Mouse (Mus musculus) liver, embryonic 13.5 days (tissue): ENCODE results near the gene Ciao2a. TPM values are rescaled to one million over a fixed set of nuclear protein-coding genes. Genes with fewer than 3 reads are reported as not detected.

Experiments used
- ATAC-seq: fragments of 200-750 bp; cut with Nextera tagmentation; 2 replicates; pipeline ENCODE4 v1.8.0; 2017; ENCODE audit warnings: low read depth, mild to moderate bottlenecking, moderate number of reproducible peaks, moderate library complexity
- DNase-seq: peaks from one replicate; pipeline ENCODE4 v3.0.0; 2022
- H3K27ac ChIP-seq: fragments of 300-500 bp; sonication (generic); 2 replicates; pipeline ENCODE4 v1.5.1; 2015; ENCODE audit warnings: moderate library complexity, mild to moderate bottlenecking, inconsistent platforms
- H3K27me3 ChIP-seq: fragments of 300-500 bp; sonication (generic); 2 replicates; pipeline ENCODE4 v1.6.1; 2015; ENCODE audit warnings: mild to moderate bottlenecking, inconsistent platforms
- H3K36me3 ChIP-seq: fragments of 300-500 bp; sonication (generic); 2 replicates; pipeline ENCODE4 v1.6.1; 2015; ENCODE audit warnings: mild to moderate bottlenecking, inconsistent platforms
- H3K4me1 ChIP-seq: fragments of 300-500 bp; sonication (generic); replicated peaks from 2 replicates; pipeline ENCODE4 v1.6.1; 2015; ENCODE audit warnings: inconsistent platforms
- H3K4me2 ChIP-seq: fragments of 300-500 bp; sonication (generic); 2 replicates; pipeline ENCODE4 v1.6.1; 2015; ENCODE audit warnings: inconsistent platforms, mild to moderate bottlenecking, moderate library complexity
- H3K4me3 ChIP-seq: fragments of 300-500 bp; sonication (generic); replicated peaks from 2 replicates; pipeline ENCODE4 v1.5.1; 2015; ENCODE audit warnings: mild to moderate bottlenecking, inconsistent platforms
- H3K9ac ChIP-seq: fragments of 300-500 bp; sonication (generic); 2 replicates; pipeline ENCODE4 v1.6.1; 2015; ENCODE audit warnings: mild to moderate bottlenecking, inconsistent platforms
- H3K9me3 ChIP-seq: fragments of 300-500 bp; sonication (generic); replicated peaks from 2 replicates; pipeline ENCODE4 v1.6.1; 2016; ENCODE audit warnings: inconsistent platforms
- WGBS: fragments of 180-500 bp; shearing (Covaris S2); methylation state at CpG from one replicate; pipeline ENCODE4 v1.1.7; 2015; ENCODE audit not compliant: insufficient replicate concordance; 5-methylcytosine and 5-hydroxymethylcytosine counted together
- polyA plus RNA-seq: library from polyadenylated mRNA; unstranded; fragments of >200 nt; fragmentation: Nextera tagmentation; extraction: Ambion mirVana; gene quantifications from 2 replicates; pipeline ENCODE4 v1.2.1, GENCODE M21; 2015

Ciao2a gene
- polyA plus RNA-seq, 1 experiment from 2014 or later: 196 TPM

DNA sequence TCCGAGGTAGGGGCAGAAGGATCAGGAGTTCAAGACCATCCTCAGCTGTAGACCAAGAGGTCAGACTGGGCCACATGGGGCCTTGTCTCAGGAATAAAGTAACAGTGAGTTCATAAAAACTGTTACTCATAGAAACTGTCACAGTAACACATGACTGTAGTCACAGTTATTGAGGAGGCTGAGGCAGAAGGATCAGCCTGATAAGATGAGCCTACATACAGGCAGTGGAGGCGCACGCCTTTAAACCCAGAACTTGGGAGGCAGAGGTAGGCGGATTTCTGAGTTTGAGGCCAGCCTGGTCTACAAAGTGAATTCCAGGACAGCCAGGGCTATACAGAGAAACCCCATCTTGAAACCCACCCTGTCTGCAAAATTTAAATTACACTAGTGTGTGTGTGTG lies 6.3 kb upstream of the Ciao2a start:
- peak overlapping the region; percentile 46; the same call in 1 of the 2 replicates for H3K9ac ChIP-seq
- peak overlapping the region; percentile 79 for H3K27ac ChIP-seq

GRCm38 (mm10) chr9:66120945-66121344 lies 5.5 kb upstream of the Ciao2a start:
- 46% methylated on average over 3 of the region's 3 CpGs for WGBS
- H3K4me2 ChIP-seq: peak overlapping the region; percentile 36
- peaks cover 77% of the 10 kb centered on the region for H3K4me1 ChIP-seq
- no peaks in the 10 kb centered on the region for H3K9me3 ChIP-seq
- peak overlapping the region; percentile 79 for H3K27ac ChIP-seq
- peak overlapping the region; percentile 24; the same call in 1 of the 2 replicates for H3K9ac ChIP-seq
- no peaks in the 10 kb centered on the region for H3K27me3 ChIP-seq
- no peak for ATAC-seq
- DNase-seq: no peak
- H3K36me3 ChIP-seq: peaks cover 18% of the 10 kb centered on the region
- no peak overlapping the region for H3K4me3 ChIP-seq

More for the DNA sequence above, 6.3 kb upstream of the Ciao2a start:
- no peak overlapping the region for H3K4me3 ChIP-seq
- H3K4me1 ChIP-seq: peaks cover 70% of the 10 kb centered on the region
- H3K36me3 ChIP-seq: peaks cover 24% of the 10 kb centered on the region
- 30% methylated on average over 4 of the region's 4 CpGs for WGBS
- ATAC-seq (peak; percentile 29), DNase-seq (peak; percentile 59)
- no peaks in the 10 kb centered on the region for H3K9me3 ChIP-seq
- H3K27me3 ChIP-seq: no peaks in the 10 kb centered on the region
- peak overlapping the region; percentile 36 for H3K4me2 ChIP-seq

GRCm38 (mm10) chr9:66121421-66121820 lies 5.0 kb upstream of the Ciao2a start:
- Histone ChIP-seq H3K9ac (no peak overlapping the region), H3K36me3 (peaks cover 16% of the 10 kb centered on the region), H3K27ac (no peak overlapping the region; the same call in 1 of the 2 replicates), H3K9me3 (no peaks in the 10 kb centered on the region), H3K4me3 (no peak overlapping the region), H3K27me3 (no peaks in the 10 kb centered on the region), H3K4me2 (no peak overlapping the region), H3K4me1 (peaks cover 78% of the 10 kb centered on the region)
- no peak for ATAC-seq
- DNase-seq: no peak

GRCm38 (mm10) chr9:66123648-66124047 lies 2.8 kb upstream of the Ciao2a start:
- Histone ChIP-seq H3K27me3 (no peaks in the 10 kb centered on the region), H3K4me3 (peak overlapping the region; percentile 91), H3K27ac (peak overlapping the region; percentile 93), H3K36me3 (peaks cover 3% of the 10 kb centered on the region; the same call in 1 of the 2 replicates), H3K9ac (peak overlapping the region; percentile 93), H3K4me1 (peaks cover 78% of the 10 kb centered on the region), H3K4me2 (peak overlapping the region; percentile 83), H3K9me3 (no peaks in the 10 kb centered on the region)
- DNase-seq (no peak), ATAC-seq (no peak)
- WGBS: 4% methylated on average over 5 of the region's 5 CpGs

- H3K27ac ChIP-seq: peak overlapping the region; percentile 93
- peaks cover 3% of the 10 kb centered on the region; the same call in 1 of the 2 replicates for H3K36me3 ChIP-seq
- H3K4me2 ChIP-seq: peak overlapping the region; percentile 83
- under 1% methylated on average over 12 of the region's 12 CpGs for WGBS
- H3K9ac ChIP-seq: peak overlapping the region; percentile 93
- peaks cover 78% of the 10 kb centered on the region for H3K4me1 ChIP-seq
- ATAC-seq: peak; percentile 53
- no peaks in the 10 kb centered on the region for H3K9me3 ChIP-seq
- peak; percentile 45 for DNase-seq
- H3K27me3 ChIP-seq: no peaks in the 10 kb centered on the region
- peak overlapping the region; percentile 91 for H3K4me3 ChIP-seq
These were observed 2.3 kb upstream of the Ciao2a start for GRCm38 (mm10) chr9:66124111-66124531.

GRCm38 (mm10) chr9:66124681-66125542 lies 1.5 kb upstream of the Ciao2a start:
- peaks cover 80% of the 10 kb centered on the region for H3K4me1 ChIP-seq
- H3K9ac ChIP-seq: peak overlapping the region; percentile 93
- peaks cover 9% of the 10 kb centered on the region for H3K36me3 ChIP-seq
- DNase-seq (peak; percentile 99), ATAC-seq (peak; percentile 93)
- H3K4me3 ChIP-seq: peak overlapping the region; percentile 91
- 9% methylated on average over 33 of the region's 33 CpGs for WGBS
- H3K27ac ChIP-seq: peak overlapping the region; percentile 93
- peak overlapping the region; percentile 83 for H3K4me2 ChIP-seq
- no peaks in the 10 kb centered on the region for H3K9me3 ChIP-seq
- H3K27me3 ChIP-seq: no peaks in the 10 kb centered on the region

DNA sequence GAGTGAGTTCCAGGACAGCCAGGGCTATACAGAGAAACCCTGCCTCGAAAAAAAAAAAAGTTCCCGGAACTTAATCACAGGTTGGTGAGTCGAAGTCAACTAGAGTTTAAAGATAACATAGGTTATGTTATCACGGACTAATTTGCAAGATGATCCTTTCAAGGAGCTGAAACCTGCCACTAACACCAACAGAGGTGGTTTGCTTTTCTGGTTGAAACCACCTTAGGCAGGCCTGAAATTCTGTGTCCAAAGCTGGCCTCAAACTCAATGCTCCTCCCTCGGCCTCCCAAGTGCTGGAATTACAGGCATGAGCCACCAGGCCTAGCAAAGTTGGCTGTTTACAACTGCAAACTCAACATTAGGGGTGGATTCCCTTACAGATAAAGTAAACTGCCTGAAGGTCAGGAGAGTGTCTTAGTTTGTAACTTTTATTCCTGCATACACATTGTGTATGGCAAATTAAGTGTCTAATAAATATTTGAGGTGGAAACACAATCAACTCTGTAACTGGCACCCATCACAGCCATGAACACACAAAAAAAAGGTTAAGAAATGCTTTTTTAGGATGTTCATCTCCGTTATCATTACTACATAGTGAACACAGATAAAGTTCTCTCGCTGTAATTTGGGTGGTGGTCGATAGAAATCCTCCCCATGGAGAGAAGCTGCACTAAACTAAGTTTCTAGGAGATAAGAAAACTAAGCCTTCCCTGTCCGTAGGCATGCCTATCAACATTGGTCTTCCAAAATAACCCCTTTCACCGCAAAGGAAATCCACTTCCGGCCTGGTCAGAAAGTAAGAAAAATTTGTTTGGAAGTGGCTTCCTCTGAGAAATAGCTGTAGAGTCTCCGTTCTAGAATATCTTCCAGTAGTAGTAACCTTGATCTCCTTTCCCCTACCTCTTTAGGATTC lies 612 bp upstream of the Ciao2a start:
- DNase-seq (peak; percentile 39), ATAC-seq (no peak)
- H3K4me1 ChIP-seq: peaks cover 76% of the 10 kb centered on the region
- no peaks in the 10 kb centered on the region for H3K9me3 ChIP-seq
- H3K4me3 ChIP-seq: peak overlapping the region; percentile 91
- H3K36me3 ChIP-seq: peaks cover 18% of the 10 kb centered on the region
- H3K27ac ChIP-seq: peak overlapping the region; percentile 93
- peak overlapping the region; percentile 83 for H3K4me2 ChIP-seq
- H3K9ac ChIP-seq: peak overlapping the region; percentile 64
- 8% methylated on average over 12 of the region's 12 CpGs for WGBS
- no peaks in the 10 kb centered on the region for H3K27me3 ChIP-seq

- Histone ChIP-seq H3K27me3 (no peaks in the 10 kb centered on the region), H3K27ac (peak overlapping the region; percentile 93), H3K9me3 (no peaks in the 10 kb centered on the region), H3K36me3 (peaks cover 26% of the 10 kb centered on the region), H3K4me1 (peaks cover 64% of the 10 kb centered on the region), H3K4me3 (peak overlapping the region; percentile 91), H3K4me2 (peak overlapping the region; percentile 83), H3K9ac (peak overlapping the region; percentile 85)
- DNase-seq (peak; percentile 15), ATAC-seq (no peak)
- WGBS: 11% methylated on average over 6 of the region's 6 CpGs
These were observed 759 bp downstream of the Ciao2a start for GRCm38 (mm10) chr9:66127193-66127546.

DNA sequence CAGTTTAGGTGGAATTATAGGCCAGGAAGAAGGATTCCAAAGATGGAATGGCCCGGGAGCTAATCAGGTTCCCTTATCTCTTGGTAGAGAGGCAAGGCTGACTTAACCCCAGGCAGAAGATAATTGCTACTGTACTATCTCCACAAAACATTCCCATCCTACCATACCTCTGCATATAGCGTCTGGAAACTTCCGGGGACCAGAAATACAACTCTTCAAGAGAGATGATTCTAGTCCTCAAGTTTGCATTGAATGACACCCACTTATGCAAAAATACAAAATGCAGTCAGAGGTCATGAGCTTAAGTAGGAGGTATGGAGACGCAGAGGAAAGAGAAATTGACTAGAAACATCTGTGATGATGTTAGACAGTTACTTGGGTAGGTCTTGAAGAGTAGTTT lies 1.5 kb downstream of the Ciao2a start:
- 32% methylated on average over 4 of the region's 4 CpGs for WGBS
- H3K9me3 ChIP-seq: no peaks in the 10 kb centered on the region
- H3K4me2 ChIP-seq: peak overlapping the region; percentile 83
- ATAC-seq (no peak), DNase-seq (peak; percentile 24)
- peaks cover 30% of the 10 kb centered on the region for H3K36me3 ChIP-seq
- peaks cover 56% of the 10 kb centered on the region for H3K4me1 ChIP-seq
- no peaks in the 10 kb centered on the region for H3K27me3 ChIP-seq
- peak overlapping the region; percentile 91 for H3K4me3 ChIP-seq
- H3K27ac ChIP-seq: peak overlapping the region; percentile 93
- H3K9ac ChIP-seq: peak overlapping the region; percentile 85

GRCm38 (mm10) chr9:66131466-66131865 lies 5.1 kb downstream of the Ciao2a start:
- ATAC-seq: no peak
- peaks cover 35% of the 10 kb centered on the region for H3K4me1 ChIP-seq
- peaks cover 64% of the 10 kb centered on the region for H3K36me3 ChIP-seq
- no peak overlapping the region for H3K4me2 ChIP-seq
- no peaks in the 10 kb centered on the region for H3K27me3 ChIP-seq
- H3K9me3 ChIP-seq: no peaks in the 10 kb centered on the region
- WGBS: 65% methylated on average over 2 of the region's 2 CpGs
- no peak overlapping the region for H3K9ac ChIP-seq
- no peak overlapping the region for H3K4me3 ChIP-seq
- no peak overlapping the region for H3K27ac ChIP-seq
- no peak for DNase-seq

- Histone ChIP-seq H3K36me3 (peaks cover 91% of the 10 kb centered on the region), H3K4me1 (no peaks in the 10 kb centered on the region), H3K27me3 (no peaks in the 10 kb centered on the region), H3K4me2 (no peak overlapping the region), H3K27ac (no peak overlapping the region), H3K9me3 (no peaks in the 10 kb centered on the region), H3K9ac (no peak overlapping the region), H3K4me3 (no peak overlapping the region)
- DNase-seq (no peak), ATAC-seq (no peak)
- 41% methylated on average over 4 of the region's 4 CpGs for WGBS
These were observed 9.6 kb downstream of the Ciao2a start for GRCm38 (mm10) chr9:66135967-66136366.
